Mouse (Mus musculus): ENCODE results near the gene Prima1. TPM values are rescaled to one million over a fixed set of nuclear protein-coding genes. Genes with fewer than 3 reads are reported as not detected.

Gene Prima1
- polyA plus RNA-seq, 1 experiment from 2014 or later = 1.3 TPM

Other genes with a start within 250 kb of the Prima1 start
- 9.0 and 10.4 TPM in 2 replicates for gene Fam181a, start 68.8 kb upstream of the Prima1 start, polyA plus RNA-seq (2015; fragmentation: Nextera tagmentation; extraction: Ambion mirVana)
- gene Asb2, start 113.9 kb upstream of the Prima1 start, polyA plus RNA-seq (2015; fragmentation: Nextera tagmentation; extraction: Ambion mirVana) = 1.00 and 1.0 TPM in 2 replicates
- gene Otub2, start 146.5 kb upstream of the Prima1 start, polyA plus RNA-seq (2015; fragmentation: Nextera tagmentation; extraction: Ambion mirVana) = 20.2 and 21.5 TPM in 2 replicates
- 0.78 and 0.92 TPM in 2 replicates for gene 9330161L09Rik, start 165.7 kb upstream of the Prima1 start, polyA plus RNA-seq (2015; fragmentation: Nextera tagmentation; extraction: Ambion mirVana)
- gene Ddx24, start 183.7 kb upstream of the Prima1 start, polyA plus RNA-seq (2015; fragmentation: Nextera tagmentation; extraction: Ambion mirVana) = 173 and 174 TPM in 2 replicates
- gene Ifi27, start 192.1 kb upstream of the Prima1 start, polyA plus RNA-seq (2015; fragmentation: Nextera tagmentation; extraction: Ambion mirVana) = 9.3 and 12.6 TPM in 2 replicates
- 4.2 and 4.6 TPM in 2 replicates for gene Ifi27l2a, start 201.5 kb upstream of the Prima1 start, polyA plus RNA-seq (2015; fragmentation: Nextera tagmentation; extraction: Ambion mirVana)
- not detected in 2 replicates for gene Ifi27l2b, start 215.1 kb upstream of the Prima1 start, polyA plus RNA-seq (2015; fragmentation: Nextera tagmentation; extraction: Ambion mirVana)